Mouse (Mus musculus) small intestine, adult 2 months (tissue): ENCODE data around the gene Zfp385a.

Experiments
- CTCF ChIP-seq: fragments of 200-500 bp; IDR thresholded peaks from 2 replicates; pipeline ENCODE4 v1.5.1; 2012; ENCODE audit warnings: low read depth, mild to moderate bottlenecking, control low read depth, inconsistent platforms, low read length, moderate library complexity, mixed read lengths; ENCODE audit not compliant: insufficient replicate concordance, insufficient read length; ENCODE audit errors: extremely low read depth
- POLR2A ChIP-seq: fragments of 200-500 bp; IDR thresholded peaks from 2 replicates; pipeline ENCODE4 v1.6.1; 2012; ENCODE audit warnings: low read depth, mild to moderate bottlenecking, control low read depth, inconsistent platforms, low read length, moderate library complexity

GRCm38 (mm10) chr15:103308056-103308875 lies 31.6 kb downstream of the Zfp385a start:
- TF ChIP-seq CTCF (no peak), POLR2A (no peak)
